Mouse (Mus musculus) liver, embryonic 16.5 days (tissue): ENCODE results near the gene Cyp2d11. TPM values are rescaled to one million over a fixed set of nuclear protein-coding genes. Genes with fewer than 3 reads are reported as not detected.

ENCODE experiments used
- ATAC-seq: fragments of 200-750 bp; cut with Nextera tagmentation; 2 replicates; pipeline ENCODE4 v1.8.0; 2017; ENCODE audit warnings: low read depth, mild to moderate bottlenecking, moderate number of reproducible peaks, moderate library complexity
- H3K27ac ChIP-seq: fragments of 300-500 bp; sonication (generic); 2 replicates; pipeline ENCODE4 v1.5.1; 2014; ENCODE audit warnings: mild to moderate bottlenecking, low read length
- H3K27me3 ChIP-seq: fragments of 300-500 bp; sonication (generic); 2 replicates; pipeline ENCODE4 v1.6.1; 2014; ENCODE audit warnings: low read depth, low read length, mixed read lengths; ENCODE audit not compliant: control insufficient read depth, insufficient read depth
- H3K36me3 ChIP-seq: fragments of 300-500 bp; sonication (generic); 2 replicates; pipeline ENCODE4 v1.6.1; 2014; ENCODE audit warnings: mild to moderate bottlenecking; ENCODE audit not compliant: control insufficient read depth, insufficient read depth
- H3K4me1 ChIP-seq: fragments of 300-500 bp; sonication (generic); 2 replicates; pipeline ENCODE4 v1.6.1; 2014; ENCODE audit warnings: low read depth, low read length, mixed read lengths; ENCODE audit not compliant: control insufficient read depth
- H3K4me2 ChIP-seq: fragments of 300-500 bp; sonication (generic); 2 replicates; pipeline ENCODE4 v1.6.1; 2014; ENCODE audit warnings: low read depth, low read length, mixed read lengths
- H3K4me3 ChIP-seq: fragments of 300-500 bp; sonication (generic); 2 replicates; pipeline ENCODE4 v1.5.1; 2014; ENCODE audit warnings: low read depth, mild to moderate bottlenecking, low read length
- H3K9ac ChIP-seq: fragments of 300-500 bp; sonication (generic); 2 replicates; pipeline ENCODE4 v1.6.1; 2014; ENCODE audit warnings: low read depth, low read length
- H3K9me3 ChIP-seq: fragments of 300-500 bp; sonication (generic); replicated peaks from 2 replicates; pipeline ENCODE4 v1.6.1; 2016; ENCODE audit warnings: low read length; ENCODE audit not compliant: control insufficient read depth
- WGBS: fragments of 180-500 bp; shearing (Covaris S2); extraction: QIAGEN DNeasy Blood & Tissue Kit; methylation state at CpG from one replicate; pipeline ENCODE4 v1.1.7; 2014; ENCODE audit not compliant: insufficient replicate concordance; 5-methylcytosine and 5-hydroxymethylcytosine counted together
- polyA plus RNA-seq: library from polyadenylated mRNA; unstranded; fragments of >200 nt; fragmentation: Nextera tagmentation; extraction: Ambion mirVana; gene quantifications from 2 replicates; pipeline ENCODE4 v1.2.1, GENCODE M21; 2015

The Cyp2d11 gene
- polyA plus RNA-seq, 1 experiment from 2014 or later, result not detected

DNA sequence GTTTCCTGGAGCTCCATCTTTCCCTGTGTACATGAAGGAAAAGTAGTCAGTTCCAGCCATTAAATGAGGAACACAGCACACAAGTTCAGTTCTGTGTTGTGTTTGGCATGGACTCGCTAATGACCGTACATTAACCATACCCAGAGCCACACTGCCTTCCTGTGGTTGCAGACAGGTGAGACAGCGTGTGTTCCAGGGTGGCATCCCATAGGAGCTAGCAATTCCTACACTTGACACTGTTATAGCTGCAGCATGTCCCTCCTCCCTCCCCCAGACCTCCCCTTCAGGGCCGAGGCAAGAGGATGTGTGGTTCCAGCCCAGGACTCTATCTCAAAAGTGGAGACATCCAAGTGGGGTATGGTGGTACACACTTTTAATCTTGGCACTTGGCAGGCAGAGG is 43.5 kb downstream of the Cyp2d11 start:
- Histone ChIP-seq H3K4me1 (peaks cover 73% of the 10 kb centered on the region), H3K9ac (no peak overlapping the region), H3K36me3 (peaks cover 32% of the 10 kb centered on the region), H3K4me3 (no peak overlapping the region), H3K4me2 (no peak overlapping the region), H3K9me3 (no peaks in the 10 kb centered on the region), H3K27ac (peak overlapping the region; percentile 13), H3K27me3 (no peaks in the 10 kb centered on the region)
- ATAC-seq, result no peak
- WGBS, result 68% methylated on average over 4 of the region's 4 CpGs

DNA sequence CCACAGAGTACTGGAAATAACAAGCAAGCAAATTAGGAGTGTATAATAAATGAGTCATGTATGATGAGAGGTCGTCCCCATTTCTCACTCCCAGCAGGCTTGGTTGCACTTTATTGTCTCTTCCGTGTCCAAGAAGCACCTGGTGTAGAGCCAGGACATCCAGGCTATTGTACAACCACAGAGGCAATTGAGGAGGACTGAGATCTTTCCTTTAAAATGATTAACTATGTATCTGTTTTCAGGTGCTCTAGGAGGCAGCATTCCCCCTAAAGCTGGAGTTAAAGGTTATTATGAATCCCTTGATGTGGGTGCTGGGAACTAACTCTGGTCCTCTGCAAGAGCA is 44.9 kb downstream of the Cyp2d11 start:
- no peak overlapping the region for H3K9ac ChIP-seq
- no peak overlapping the region for H3K4me3 ChIP-seq
- H3K4me1 ChIP-seq, result peaks cover 78% of the 10 kb centered on the region
- 87% methylated on average over 2 of the region's 2 CpGs for WGBS
- no peak for ATAC-seq
- peaks cover 35% of the 10 kb centered on the region for H3K36me3 ChIP-seq
- H3K27ac ChIP-seq, result peak overlapping the region; percentile 3; the same call in 1 of the 2 replicates
- no peak overlapping the region for H3K4me2 ChIP-seq
- no peaks in the 10 kb centered on the region for H3K27me3 ChIP-seq
- H3K9me3 ChIP-seq, result no peaks in the 10 kb centered on the region

DNA sequence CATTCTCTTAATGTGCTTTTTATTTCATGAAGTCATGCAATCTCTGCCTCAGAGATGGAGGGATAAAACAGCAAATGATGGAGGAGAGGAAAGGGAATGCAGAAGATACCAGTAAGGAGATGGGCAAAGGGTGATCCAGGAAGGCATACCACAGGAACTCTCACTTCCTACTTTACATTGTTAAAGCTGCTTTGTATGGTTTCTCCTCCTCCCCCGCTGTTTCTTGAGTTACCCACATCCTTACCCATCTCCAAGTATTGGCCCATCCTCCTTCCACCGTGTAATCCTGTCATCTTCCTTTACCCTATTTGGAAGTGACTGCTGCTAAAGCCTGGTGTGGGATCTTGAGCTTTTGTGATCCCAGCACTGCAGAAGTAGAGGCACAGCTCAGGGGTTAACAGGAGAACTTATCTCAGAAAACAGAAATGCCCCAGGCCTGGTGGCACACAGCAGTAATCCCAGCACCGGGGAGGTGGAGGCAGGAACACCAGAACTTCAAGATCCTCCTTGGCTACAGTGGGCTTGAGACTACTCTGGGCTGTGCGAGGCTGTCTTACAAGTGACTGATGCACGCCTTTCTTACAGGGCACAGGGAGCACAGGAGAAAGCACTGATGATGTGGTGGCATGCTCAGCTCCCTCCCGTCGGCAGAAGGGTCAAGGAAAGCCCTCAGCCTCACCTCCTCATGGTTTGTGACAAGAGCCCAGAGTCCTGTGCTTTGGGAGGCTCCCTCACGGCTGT is 45.4 kb downstream of the Cyp2d11 start:
- peaks cover 39% of the 10 kb centered on the region for H3K36me3 ChIP-seq
- H3K9ac ChIP-seq, result no peak overlapping the region
- H3K27me3 ChIP-seq, result no peaks in the 10 kb centered on the region
- WGBS, result 71% methylated on average over 8 of the region's 8 CpGs
- peak overlapping the region; percentile 36 for H3K27ac ChIP-seq
- no peak overlapping the region for H3K4me2 ChIP-seq
- no peak overlapping the region for H3K4me3 ChIP-seq
- no peaks in the 10 kb centered on the region for H3K9me3 ChIP-seq
- peaks cover 83% of the 10 kb centered on the region for H3K4me1 ChIP-seq
- no peak for ATAC-seq

DNA sequence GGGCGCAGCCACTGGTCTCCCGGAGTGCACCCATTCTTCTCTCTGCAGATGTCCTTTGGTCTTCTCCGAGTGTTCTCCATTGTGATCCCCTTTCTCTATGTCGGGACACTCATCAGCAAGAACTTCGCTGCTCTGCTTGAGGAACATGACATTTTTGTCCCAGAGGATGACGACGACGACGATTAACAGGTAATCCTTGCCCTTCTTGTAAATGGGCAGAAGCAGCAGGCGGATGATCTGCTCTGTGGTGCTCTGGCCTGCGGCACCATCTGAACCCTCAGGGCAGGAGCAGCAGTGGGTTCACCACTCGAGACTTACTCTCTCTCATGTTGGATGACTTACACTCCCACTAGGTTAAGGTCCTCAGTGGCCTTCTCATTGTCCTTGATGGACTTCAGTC is 46.0 kb downstream of the Cyp2d11 start:
- H3K4me2 ChIP-seq, result peak overlapping the region; percentile 74; the same call in 1 of the 2 replicates
- H3K4me3 ChIP-seq, result no peak overlapping the region
- peaks cover 42% of the 10 kb centered on the region for H3K36me3 ChIP-seq
- ATAC-seq, result no peak
- H3K27me3 ChIP-seq, result no peaks in the 10 kb centered on the region
- no peaks in the 10 kb centered on the region for H3K9me3 ChIP-seq
- peaks cover 83% of the 10 kb centered on the region for H3K4me1 ChIP-seq
- WGBS, result 90% methylated on average over 12 of the region's 12 CpGs
- H3K27ac ChIP-seq, result peak overlapping the region; percentile 19; the same call in 1 of the 2 replicates
- H3K9ac ChIP-seq, result no peak overlapping the region

DNA sequence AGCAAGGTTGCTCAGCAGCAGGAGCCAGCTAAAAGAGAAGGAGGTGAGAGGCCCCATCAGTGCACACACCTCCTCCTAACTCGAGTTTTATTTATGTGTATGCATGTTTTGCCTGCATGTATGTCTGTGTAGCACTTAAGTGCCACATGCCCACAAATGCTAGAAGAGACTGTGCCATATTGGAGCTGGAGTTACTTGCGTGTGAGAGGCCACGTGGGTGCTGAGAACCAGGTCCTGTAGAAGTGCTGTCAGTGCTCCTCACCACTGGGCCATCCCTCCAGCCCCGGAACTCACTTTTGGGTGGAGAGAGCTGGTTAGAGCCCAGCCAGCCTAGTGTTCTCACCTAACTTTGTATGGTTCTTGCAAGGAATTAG is 46.5 kb downstream of the Cyp2d11 start:
- Histone ChIP-seq H3K4me2 (peak overlapping the region; percentile 74), H3K4me3 (peak overlapping the region; percentile 85), H3K27me3 (no peaks in the 10 kb centered on the region), H3K9me3 (no peaks in the 10 kb centered on the region), H3K27ac (peak overlapping the region; percentile 96), H3K9ac (peak overlapping the region; percentile 87), H3K36me3 (peaks cover 42% of the 10 kb centered on the region), H3K4me1 (peaks cover 81% of the 10 kb centered on the region)
- 56% methylated on average over 4 of the region's 4 CpGs for WGBS
- ATAC-seq, result no peak

DNA sequence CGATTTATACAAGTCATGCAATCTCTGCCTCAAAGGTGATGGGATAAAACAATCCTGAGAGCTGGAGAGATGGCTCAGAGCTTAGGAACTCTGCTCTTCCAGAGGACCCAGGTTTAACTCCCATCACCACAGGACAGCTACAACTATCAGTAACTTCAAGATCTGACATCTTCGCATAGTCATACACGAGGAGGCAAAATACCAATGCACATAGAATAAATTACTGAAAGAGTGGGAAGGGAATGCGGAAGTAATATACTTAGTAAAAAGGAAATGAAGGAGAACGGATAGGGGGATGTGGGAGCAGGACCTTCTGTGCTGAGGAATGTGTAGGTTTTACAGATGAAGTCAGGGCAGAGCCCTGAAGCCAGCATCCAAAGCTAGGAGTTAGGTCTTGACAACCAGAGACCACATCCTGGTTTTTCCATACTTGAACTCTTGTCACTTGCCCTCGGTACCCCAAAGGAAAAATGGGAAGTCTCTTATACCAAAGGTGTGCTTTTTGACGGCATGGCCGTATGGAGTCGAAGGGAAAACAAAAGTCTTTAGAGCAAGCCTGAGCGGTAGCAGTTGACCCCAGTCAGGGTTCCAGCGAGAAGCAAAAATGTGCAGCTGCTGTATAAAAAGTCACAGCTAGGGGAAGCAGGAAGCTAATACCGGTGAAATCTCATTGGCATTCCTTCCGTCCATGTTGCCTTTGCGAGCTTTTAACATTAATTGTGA is 47.1 kb downstream of the Cyp2d11 start:
- no peak for ATAC-seq
- 34% methylated on average over 14 of the region's 14 CpGs for WGBS
- H3K27me3 ChIP-seq, result no peaks in the 10 kb centered on the region
- peak overlapping the region; percentile 85 for H3K4me3 ChIP-seq
- H3K4me2 ChIP-seq, result peak overlapping the region; percentile 74
- peak overlapping the region; percentile 87 for H3K9ac ChIP-seq
- peak overlapping the region; percentile 96 for H3K27ac ChIP-seq
- H3K4me1 ChIP-seq, result peaks cover 81% of the 10 kb centered on the region
- no peaks in the 10 kb centered on the region for H3K9me3 ChIP-seq
- H3K36me3 ChIP-seq, result peaks cover 42% of the 10 kb centered on the region

DNA sequence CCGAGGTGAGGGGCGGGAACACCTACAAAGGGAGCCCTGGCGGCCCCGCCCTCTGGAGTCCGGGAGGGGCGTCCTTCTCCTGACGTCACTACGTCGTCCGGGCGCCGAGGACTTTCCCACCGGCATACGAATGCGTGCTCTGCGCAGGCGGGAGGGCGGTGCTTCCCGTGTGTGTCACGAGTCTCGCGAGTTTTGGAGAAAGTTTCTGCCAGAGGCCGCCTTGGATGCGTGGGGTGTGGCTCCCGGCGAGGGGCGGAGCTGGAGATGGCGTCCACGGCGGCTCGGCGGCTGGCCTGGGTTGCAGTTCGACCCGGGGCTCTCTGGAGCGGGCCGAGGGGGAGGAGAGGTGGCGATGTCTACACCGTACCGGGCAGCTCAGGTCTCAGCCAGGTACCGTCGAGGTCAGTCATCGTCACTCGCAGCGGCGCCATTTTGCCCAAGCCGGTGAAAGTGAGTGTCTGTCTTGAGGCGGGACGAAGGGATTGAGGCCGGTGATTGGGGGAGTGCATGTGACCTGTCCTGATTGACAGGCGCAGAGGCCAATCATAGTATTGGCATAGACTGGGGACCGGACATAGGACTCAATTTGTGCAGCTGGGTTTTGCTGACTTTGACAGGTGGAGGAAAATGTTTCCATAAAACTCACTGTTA is 47.9 kb downstream of the Cyp2d11 start:
- H3K27ac ChIP-seq, result peak overlapping the region; percentile 96
- H3K4me3 ChIP-seq, result peak overlapping the region; percentile 85
- peak overlapping the region; percentile 87 for H3K9ac ChIP-seq
- H3K36me3 ChIP-seq, result peaks cover 42% of the 10 kb centered on the region
- 0% methylated on average over 51 of the region's 51 CpGs for WGBS
- peak; percentile 85 for ATAC-seq
- H3K4me2 ChIP-seq, result peak overlapping the region; percentile 74
- no peaks in the 10 kb centered on the region for H3K27me3 ChIP-seq
- peaks cover 77% of the 10 kb centered on the region for H3K4me1 ChIP-seq
- no peaks in the 10 kb centered on the region for H3K9me3 ChIP-seq

DNA sequence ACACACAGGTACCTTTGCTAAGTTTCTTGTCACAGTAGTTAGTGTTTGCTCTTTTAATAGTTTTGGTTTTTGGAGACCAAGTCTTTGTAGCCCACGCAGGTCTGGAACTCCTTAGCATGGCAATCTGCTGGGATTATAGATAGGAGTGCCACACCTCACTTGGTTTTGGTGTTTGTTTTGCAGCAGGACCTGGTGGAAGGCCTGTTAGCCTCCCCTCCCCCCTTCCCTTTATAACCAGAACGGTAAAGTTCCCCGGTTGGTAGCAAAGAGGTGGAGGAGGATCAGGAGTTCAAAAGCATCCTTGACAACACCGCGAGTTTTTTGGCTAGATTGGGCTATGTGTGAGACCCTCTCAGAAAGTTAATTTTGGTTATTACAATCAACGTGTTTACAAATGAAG is 48.9 kb downstream of the Cyp2d11 start:
- Histone ChIP-seq H3K4me3 (peak overlapping the region; percentile 38), H3K9ac (peak overlapping the region; percentile 96), H3K4me2 (peak overlapping the region; percentile 94), H3K27me3 (no peaks in the 10 kb centered on the region), H3K36me3 (peaks cover 33% of the 10 kb centered on the region), H3K9me3 (no peaks in the 10 kb centered on the region), H3K4me1 (peaks cover 78% of the 10 kb centered on the region), H3K27ac (peak overlapping the region; percentile 100)
- 52% methylated on average over 6 of the region's 6 CpGs for WGBS
- no peak for ATAC-seq
